Mouse (Mus musculus): ENCODE results near the gene H2afj. TPM values are rescaled to one million over a fixed set of nuclear protein-coding genes. Genes with fewer than 3 reads are reported as not detected.

H2afj gene
- polyA plus RNA-seq (2017; shearing (Covaris generic)), result 28.6 TPM

DNA sequence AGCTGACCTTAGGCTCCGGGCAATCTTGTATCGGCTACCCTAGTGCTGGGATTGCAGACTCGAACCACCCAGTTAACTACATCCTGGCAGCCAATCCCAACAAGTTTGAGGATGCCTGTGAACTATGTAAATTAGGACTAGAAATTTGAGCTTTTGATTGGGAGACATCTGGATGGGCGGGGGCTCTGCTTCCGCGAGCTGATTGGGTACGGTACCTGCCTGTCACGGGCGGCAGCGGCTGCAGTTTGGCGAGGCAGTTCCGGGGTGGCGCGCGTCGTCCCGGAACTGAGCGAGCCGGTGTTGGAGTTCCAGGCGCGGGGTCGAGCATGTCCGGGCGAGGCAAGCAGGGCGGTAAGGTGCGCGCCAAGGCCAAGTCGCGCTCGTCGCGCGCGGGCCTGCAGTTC, at the start of gene H2afj:
Gene H2afj (plus strand): TSS at position 231 of the 404 bp plus-strand sequence.

DNA sequence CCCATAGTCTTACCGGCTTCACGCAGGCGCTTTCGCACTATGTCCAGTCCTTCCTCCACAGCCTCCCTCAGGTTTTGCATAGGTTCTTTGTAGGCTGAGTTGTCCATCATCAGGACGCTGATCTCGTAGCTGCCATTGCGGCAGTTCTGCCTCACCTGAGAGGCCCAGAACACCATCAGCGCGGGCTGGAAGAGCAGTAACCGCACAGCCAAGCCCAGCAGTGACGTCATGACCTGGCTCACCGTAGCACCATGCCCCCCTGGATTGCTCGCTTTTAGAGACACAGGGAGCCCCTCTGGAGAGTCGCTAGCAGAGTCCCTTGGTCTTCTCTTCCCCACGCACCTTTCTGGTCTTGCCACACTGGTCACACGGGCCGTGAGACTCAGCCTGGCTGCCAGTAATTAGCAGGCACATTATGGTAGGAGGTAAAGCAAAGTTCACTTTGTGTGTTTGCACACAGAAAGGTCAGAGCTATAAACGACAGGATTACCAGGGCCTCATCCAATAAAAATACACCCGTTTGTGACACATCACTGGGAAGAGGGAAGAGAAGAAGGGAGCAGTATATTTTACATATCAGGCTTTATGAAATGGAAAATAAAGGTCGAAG, 26.6 kb upstream of the H2afj start, which contains the start of gene Gucy2c:
Gene Gucy2c (minus strand): TSS at position 389 of the 610 bp plus-strand sequence.

DNA sequence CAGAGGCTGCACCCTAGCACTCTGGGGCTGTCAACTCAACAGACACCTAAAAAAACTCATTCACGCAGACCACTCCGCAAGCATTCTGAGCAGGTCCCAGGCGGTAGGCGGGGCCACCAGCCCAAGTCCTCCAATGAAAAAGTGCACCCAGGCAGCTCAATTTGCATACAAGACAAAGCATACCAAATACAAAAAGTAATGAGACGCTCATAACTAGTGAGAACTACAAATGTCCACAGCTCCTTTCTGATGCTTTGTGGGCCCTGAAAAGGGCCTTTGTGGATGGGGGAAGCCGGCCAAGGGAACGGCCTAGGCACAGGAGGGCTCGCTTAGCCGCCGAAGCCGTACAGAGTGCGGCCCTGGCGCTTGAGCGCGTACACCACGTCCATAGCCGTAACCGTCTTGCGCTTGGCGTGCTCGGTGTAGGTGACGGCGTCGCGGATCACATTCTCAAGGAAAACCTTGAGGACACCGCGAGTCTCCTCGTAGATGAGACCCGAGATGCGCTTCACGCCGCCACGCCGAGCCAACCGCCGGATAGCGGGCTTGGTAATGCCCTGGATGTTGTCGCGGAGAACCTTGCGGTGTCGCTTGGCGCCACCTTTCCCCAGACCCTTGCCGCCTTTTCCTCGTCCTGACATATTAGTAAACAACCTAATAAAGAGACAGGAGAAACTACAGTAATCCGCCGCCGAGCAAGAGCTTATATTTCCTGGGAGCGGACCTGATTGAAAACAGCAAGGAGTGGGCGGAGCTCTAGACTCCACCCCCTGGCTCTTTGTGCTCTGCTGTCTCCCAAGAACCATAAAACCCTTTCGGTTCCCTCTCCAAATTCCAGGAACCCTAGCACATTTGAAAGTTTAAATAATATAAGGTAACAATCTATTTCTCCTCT, 4.1 kb upstream of the H2afj start, which contains the start of gene Hist4h4:
Gene Hist4h4 (minus strand): TSS at position 677 of the 895 bp plus-strand sequence.

DNA sequence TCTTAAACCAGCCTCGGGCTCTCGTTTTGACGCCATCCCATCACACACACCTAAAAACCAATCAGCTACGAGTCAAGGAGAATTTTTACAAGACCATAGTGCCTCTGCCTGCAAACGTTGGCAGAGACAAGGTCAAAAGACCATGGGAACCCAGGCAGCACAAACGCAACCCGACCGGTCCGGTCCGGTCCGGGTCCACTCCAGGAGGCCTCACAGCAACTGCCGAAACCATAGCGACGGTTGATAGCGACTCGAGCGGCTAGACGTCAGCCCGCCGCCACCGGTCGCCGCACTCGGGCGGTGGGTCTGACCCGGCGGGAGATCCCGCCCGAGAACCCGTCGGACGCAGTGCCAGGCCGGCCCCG, 19.5 kb downstream of the H2afj start, which contains the start of gene BC049715:
Gene BC049715 (plus strand): TSS at position 111 of the 365 bp plus-strand sequence.

DNA sequence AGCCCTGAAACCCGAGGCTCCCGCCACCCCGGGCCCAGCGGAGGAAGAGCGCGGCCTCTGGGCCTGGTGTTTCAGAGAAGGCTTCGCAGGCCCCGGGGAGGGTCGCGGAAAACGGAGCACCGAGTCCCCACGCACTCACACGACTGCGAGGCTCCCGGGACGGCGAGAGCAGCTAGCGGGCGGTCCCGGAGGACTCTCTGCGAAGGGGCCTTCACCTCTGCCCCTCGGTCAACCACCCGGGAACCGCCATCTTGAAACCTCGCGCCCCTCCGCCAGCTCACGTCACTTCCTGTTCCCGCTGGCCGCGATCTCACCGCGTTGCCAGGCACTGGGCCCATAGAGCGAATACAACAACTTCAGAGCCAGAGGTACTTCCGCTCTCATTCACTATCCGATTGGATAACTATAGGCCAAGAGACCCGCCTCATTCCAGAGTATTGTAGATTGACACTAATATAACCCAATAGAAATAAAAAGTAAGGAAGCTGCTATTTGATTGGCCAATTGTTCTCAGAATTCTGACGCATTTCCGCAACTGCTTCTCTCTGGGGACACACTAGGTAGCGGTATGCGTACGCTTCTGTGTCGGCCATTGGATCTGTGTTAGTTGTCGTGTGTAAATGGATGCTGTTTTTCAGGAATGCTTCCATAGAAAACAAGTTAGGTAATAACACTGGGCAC, 20.0 kb downstream of the H2afj start, which contains the start of gene Wbp11:
Gene Wbp11 (minus strand): TSS at position 353 of the 681 bp plus-strand sequence.

DNA sequence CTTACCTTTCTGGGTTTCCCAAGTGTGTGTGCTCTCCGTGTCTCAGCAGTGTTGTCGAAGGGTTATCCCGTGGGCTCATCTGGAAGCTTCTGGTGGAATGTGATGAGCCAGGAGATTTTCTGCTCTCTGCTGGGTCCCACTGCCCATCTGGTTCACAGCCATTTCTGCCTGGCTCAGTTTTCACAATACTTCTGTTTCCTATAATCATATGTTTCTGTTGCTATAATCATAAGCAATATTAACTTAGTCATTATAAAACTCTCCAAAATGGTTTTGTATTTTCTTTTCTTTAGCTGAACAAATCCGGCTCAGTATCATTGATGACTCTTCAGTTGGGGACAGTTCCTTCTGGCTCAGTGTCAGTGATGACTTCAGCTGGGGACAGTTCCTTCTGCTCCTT, 27.3 kb downstream of the H2afj start, which contains the start of gene Smco3:
Gene Smco3 (minus strand): TSS at position 101 of the 400 bp plus-strand sequence.

DNA sequence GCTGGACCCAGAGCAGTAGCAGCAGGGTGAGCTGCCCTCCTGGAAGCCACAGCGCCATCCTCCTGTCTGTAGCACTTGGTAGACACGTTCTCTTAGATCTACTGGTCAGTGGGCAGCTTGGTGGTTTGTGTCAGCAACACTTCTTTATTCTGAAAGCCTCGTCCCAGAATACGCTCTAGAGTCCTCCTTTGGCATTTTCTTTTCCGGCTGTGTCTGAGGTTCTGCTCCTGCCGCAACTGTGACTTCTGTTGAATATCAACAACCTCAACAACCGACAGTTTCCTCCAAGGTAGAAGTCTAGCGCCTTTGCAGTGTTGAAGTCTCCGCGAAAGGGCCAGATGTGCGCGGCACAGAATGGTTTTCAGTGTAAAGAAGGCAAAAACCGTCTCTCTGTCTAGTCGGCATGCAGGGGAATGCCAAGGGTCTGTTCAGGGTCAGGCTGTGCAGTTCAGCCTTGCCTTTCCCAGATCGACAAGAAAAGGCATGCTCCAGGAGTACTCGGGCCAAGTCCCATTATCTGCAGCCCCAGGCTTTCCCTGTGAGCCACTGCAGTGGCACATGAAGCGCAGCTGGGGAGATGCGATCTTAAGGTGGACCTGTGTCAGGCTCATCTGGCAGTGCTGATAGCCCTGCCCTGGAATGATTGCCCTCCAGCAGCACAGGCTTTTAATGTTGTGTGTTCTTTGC, 49.3 kb downstream of the H2afj start, which contains the start of gene Art4:
Gene Art4 (minus strand): TSS at position 548 of the 687 bp plus-strand sequence.

Other genes with a start within 250 kb of the H2afj start
- gene Plbd1, start 146.3 kb upstream of the H2afj start, polyA plus RNA-seq (2017; shearing (Covaris generic)), result 0.89 TPM
- not detected for gene Gucy2c, start 26.5 kb upstream of the H2afj start, polyA plus RNA-seq (2017; shearing (Covaris generic))
- 1.1 TPM for gene Hist4h4, start 3.8 kb upstream of the H2afj start, polyA plus RNA-seq (2017; shearing (Covaris generic))
- gene BC049715, start 19.4 kb downstream of the H2afj start, polyA plus RNA-seq (2017; shearing (Covaris generic)), result 3.0 TPM
- gene Wbp11, start 20.0 kb downstream of the H2afj start, polyA plus RNA-seq (2017; shearing (Covaris generic)), result 116 TPM
- gene Smco3, start 27.2 kb downstream of the H2afj start, polyA plus RNA-seq (2017; shearing (Covaris generic)), result not detected
- gene Art4, start 49.5 kb downstream of the H2afj start, polyA plus RNA-seq (2017; shearing (Covaris generic)), result 4.0 TPM
- not detected for gene Mgp, start 67.6 kb downstream of the H2afj start, polyA plus RNA-seq (2017; shearing (Covaris generic))
- 3.7 TPM for gene Erp27, start 113.9 kb downstream of the H2afj start, polyA plus RNA-seq (2017; shearing (Covaris generic))
- 0.30 TPM for gene Pde6h, start 115.6 kb downstream of the H2afj start, polyA plus RNA-seq (2017; shearing (Covaris generic))
- 2,675 TPM for gene Arhgdib, start 133.7 kb downstream of the H2afj start, polyA plus RNA-seq (2017; shearing (Covaris generic))

Measured in CD4-positive, CD25-positive, alpha-beta regulatory T cell, adult 9 weeks (primary cell).